Mouse (Mus musculus) erythroid progenitor cell, adult 5-6 weeks (primary cell): ENCODE results near the gene Pparg. TPM values are rescaled to one million over a fixed set of nuclear protein-coding genes. Genes with fewer than 3 reads are reported as not detected.

ENCODE experiments used
- ATAC-seq: replicated peaks from 2 replicates; pipeline ENCODE4 v1.8.0; 2016; ENCODE audit warnings: moderate number of reproducible peaks, mild to moderate bottlenecking, moderate TSS enrichment, inconsistent platforms; ENCODE audit not compliant: poor library complexity, low FRiP score, severe bottlenecking
- total RNA-seq, 2 experiments: library from RNA; stranded (forward) in 1 of 2; stranded (reverse) in 1 of 2; fragments of 150-400 nt in 1 of 2; fragments of 186-747, 209-891 nt in 1 of 2; gene quantifications; 2 replicates each; pipeline versions ENCODE4 v1.2.3 to v1.2.4; 2015 to 2017; ENCODE audit warnings: low replicate concordance in 2 of 2

Gene Pparg
- total RNA-seq, 2 experiments from 2014 or later = 5.0 to 46.5 TPM

DNA sequence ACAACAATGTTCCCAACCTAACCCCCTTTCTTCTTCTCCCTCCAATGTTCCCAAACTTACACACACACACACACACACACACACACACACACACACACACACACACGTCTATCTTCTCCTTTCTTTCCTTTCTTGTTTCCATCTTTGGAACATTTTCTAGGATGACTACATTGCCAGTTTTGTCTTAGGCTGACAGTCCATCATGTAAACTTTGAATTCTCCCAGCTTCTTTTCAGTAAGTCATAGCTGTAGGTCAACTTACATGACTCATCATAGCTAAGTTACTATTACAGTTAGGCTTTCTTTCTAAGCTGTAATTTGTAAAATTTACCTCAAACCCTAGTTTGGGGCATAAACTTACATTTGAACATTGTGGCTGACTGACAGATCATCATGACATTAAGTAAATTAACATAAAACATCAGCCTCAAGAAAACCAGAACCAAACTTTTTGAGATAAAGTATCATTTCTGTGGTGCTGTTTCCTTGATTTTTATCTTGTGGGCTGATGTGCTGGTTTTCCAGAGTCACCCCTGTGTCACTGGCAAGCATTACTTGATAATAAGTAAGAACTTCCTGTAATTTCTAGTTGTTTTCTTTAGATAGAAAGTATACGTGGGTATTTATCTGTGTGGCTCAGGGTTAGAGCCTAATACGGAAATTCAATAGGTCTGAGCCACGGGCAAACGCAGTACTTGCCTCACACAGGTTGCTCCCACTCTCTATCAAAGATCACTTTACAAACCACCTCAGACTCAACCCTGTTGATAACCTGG is 79.7 kb downstream of the Pparg start:
- no peak for ATAC-seq

- no peak for ATAC-seq
Measured at GRCm38 (mm10) chr6:115452501-115452900, 91.8 kb downstream of the Pparg start.

DNA sequence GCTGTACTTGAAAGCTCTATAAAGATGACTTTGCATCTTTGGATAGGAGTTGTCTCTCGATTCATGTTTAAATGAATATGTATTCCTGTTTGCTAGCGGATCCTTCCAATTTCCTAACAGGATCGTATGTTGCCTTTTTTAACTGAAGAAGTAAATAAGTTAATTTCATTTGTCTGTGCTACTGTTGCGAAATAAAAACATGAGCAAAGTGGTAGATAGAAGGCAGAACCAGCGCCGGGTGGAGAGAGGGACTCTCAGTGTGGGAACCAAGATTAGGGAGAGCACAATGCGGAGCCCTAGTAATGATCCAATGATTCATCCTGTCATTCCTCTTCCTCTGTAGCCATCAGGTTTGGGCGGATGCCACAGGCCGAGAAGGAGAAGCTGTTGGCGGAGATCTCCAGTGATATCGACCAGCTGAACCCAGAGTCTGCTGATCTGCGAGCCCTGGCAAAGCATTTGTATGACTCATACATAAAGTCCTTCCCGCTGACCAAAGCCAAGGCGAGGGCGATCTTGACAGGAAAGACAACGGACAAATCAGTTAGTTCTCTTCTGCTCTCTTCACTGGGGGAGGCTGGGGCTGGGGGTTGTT is 102.1 kb downstream of the Pparg start:
- no peak for ATAC-seq

DNA sequence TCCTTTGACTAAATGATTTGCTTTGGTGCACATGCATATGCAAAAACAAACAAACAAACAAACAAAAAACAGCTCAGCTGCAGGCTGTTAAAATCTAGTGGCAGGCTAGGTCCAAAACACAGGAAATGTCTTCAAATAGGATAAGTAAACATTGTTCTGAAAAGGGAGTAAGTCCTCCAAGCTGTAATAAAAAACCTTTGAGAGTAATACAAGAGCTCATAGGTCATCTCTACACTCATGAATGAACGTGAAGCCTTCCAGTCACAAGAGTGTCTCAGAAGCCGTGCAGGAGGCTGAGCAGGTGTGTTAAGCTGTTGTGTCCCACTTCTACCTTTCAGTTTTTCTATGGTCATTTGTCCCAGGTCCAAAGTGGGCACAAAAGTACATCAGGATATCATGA is 102.6 kb downstream of the Pparg start:
- ATAC-seq = no peak

DNA sequence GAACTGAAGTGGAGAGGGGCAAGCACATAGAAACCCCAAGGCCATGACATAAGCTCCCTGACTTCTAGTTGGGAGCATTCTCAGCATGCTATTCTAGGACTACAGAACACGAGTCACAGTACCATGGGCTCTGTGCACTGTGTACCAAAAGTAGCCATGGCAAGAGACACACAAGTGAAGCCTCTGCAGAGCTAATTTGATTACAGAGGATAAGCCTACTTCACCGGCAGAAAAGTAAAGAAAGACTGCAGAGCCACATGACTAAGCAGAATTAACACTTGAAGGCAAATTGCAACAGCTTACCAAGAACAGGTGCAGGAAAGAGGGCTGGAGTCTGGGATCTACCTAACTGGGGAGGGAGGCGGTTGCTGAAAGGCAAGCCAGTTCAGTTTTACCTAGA is 103.9 kb downstream of the Pparg start:
- no peak for ATAC-seq

DNA sequence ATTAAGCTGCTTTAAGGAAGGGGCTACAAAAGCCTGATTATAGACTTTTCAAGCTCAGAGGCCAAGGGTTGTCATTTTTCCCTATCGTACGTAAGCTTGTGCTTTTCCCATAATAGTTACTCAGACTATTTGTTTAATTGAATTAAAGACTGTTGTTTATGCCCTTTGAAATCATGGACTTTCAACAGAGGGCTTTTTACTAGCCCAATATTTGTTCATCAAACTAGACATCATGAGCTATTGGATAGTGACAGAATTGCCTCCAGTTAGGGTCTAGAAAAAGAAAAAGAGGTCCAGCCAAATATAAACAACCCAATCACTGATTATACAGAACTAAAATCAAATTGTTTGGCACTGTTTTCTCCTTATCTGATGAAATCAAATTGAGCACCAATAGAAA is 104.7 kb downstream of the Pparg start:
- ATAC-seq = no peak

- ATAC-seq = no peak
Measured at GRCm38 (mm10) chr6:115465876-115466275, 105.1 kb downstream of the Pparg start.

DNA sequence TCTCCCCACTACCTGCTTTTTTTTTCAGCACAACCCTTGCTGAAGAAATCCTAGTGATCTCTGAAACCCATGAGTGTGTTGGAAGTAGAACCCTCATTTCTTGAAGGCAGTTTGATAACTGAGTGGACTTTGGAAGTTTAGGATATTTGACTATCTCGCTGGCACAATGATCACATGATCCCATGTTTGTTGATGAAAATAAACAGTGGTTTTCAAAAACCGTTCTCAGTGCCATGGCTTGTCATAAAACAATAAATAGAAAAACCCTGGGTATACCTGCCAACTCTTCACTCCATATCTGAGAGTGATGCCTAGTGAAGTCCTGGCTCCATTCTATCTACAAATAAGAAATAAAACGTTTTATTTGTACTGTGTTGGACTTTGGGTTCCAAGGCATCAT is 105.8 kb downstream of the Pparg start:
- no peak for ATAC-seq

DNA sequence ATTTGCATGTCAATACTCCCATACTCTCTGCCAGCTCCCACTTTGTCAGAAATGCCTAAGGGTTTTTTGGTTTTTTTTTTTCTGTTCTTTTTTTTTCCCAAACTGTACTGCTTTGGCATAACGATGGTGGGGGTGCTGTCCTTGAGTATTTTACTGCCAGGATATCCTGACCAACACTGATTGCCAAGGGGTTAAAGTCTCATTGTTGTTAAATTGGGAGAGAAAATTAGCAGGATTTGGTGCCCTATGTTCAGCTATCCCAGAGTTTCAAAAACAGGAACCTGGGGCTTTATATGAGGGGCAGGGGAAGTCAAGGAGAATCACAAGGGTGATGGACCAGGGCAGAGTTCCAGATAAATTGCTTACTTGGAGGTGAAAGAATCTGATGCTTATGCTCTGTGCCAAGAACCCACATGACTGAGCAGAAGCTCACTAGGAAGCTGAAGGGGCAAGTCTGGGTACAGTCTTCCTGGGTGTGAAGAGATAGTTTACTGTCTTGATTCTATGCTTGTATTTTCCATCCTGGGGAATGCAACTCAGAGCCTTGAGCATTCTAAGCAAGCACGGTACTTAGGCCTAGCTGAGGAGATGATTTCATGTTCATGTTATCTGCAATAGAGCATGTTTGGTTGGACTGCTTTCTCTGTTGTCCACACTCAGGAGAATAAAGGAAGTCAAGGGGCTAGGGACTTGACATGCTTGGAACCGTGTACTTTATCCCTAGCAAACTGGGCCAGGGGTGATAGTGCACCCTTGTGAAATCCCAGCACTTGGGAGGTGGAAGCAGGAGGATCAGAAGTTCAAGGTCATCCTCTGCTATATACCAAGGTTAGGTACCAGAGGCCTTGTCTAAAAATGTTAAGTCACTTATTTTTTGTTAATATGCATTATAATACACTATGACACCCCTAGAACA is 109.2 kb downstream of the Pparg start:
- no peak for ATAC-seq

DNA sequence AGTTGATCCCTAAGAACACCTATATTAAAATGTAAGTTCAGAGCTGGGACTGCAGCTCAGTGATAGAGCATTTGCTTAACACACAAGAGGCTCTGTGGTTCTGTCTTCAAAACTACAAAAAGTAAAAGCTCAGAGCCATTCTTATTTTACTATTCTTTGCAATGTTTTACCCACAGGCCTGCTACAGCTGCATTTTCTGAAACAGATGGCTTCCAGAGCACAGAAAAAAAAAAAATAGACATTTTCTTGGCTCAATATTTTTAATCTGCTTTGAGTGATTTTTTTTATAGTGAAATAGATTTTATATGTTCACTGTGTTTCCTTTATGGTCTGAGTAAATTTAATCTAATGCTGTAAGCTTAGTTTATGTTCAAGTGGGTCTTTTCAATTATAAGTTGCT is 111.2 kb downstream of the Pparg start:
- ATAC-seq = no peak

DNA sequence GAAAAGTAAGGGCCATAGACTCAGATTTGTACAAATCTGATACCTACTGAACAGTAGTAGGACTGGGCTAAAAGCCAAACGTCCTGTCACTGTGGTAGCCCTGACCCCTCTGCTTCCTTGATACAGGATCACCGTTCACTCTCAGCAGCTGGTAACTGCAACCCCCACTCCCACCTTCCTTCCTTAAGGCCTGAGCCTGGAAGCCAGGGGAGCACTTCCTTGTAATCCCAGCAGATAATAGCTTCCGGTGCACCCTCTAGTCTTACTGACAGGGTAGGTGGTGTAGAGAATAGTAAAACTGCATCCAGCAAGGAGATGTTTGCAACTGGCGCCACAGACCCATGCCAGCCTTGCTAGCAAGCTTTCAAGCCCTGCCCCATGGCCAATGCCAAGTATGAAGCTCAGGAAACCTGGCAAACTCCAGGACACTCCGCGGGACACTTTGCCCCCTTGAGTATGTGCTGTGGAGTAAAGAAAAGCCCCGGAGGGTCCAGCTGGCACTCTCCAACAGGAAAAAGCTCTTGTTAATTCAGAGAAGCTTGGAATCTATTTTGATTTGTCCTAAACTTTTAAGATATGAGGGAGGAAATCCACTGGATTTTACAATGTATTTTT is 116.4 kb downstream of the Pparg start:
- no peak for ATAC-seq

- ATAC-seq = peak; percentile 41; the same call in 1 of the 2 replicates
Measured at GRCm38 (mm10) chr6:115479963-115480321, 119.2 kb downstream of the Pparg start.

GRCm38 (mm10) chr6:115480322-115481017 is 119.7 kb downstream of the Pparg start:
- peak; percentile 89 for ATAC-seq

- no peak for ATAC-seq
Measured at GRCm38 (mm10) chr6:115481018-115481354, 120.2 kb downstream of the Pparg start.

DNA sequence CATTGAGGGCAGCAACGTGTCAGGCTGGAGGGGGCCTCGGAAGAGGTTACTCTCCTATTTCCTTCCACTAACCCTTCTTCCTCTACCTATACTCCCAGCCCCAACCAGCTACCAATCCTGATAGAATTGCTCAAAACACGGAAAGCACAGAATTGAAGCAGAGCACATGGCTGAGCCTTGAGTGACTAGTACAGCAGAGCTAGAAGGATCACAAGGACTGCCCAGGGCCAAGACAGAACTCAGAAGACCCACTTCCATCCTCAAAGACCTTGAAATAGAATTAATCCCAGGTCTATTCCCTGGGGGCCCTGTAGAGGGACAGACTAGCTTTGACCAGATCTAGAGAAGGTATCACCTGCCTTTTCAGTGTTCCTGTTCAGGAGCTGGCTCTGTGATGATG is 120.9 kb downstream of the Pparg start:
- no peak for ATAC-seq

DNA sequence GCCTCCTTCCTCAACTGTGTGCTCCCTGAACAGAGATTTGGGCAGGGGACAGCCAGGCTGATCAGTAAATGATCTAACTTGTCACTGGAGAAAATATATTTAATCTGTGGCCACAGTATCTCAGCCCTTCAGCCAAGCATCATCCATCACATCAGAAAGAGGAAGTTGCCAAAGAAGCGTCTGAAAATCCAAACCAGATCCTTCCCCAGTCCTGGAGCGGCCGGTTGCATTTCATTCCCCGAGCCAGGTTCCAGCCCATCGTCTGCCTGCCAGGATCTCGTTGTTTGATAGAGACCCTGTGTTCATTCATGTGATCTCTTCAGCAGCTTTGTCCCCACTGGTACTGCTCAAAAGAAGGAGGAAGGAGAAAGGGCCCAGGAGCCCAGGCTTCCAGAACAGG is 124.9 kb downstream of the Pparg start:
- no peak for ATAC-seq

- ATAC-seq = no peak
Measured at GRCm38 (mm10) chr6:115489831-115490230, 129.1 kb downstream of the Pparg start.

GRCm38 (mm10) chr6:115492952-115493613 is 132.3 kb downstream of the Pparg start:
- no peak for ATAC-seq

- ATAC-seq = no peak
Measured at GRCm38 (mm10) chr6:115493824-115494223, 133.1 kb downstream of the Pparg start.
